Mouse (Mus musculus) layer of hippocampus, postnatal 25 days (tissue): Measurements from ENCODE around the gene Cnpy1. TPM values are rescaled to one million over a fixed set of nuclear protein-coding genes. Genes with fewer than 3 reads are reported as not detected.

ENCODE experiments used
- DNase-seq, 2 experiments: peaks; one replicate each; pipeline ENCODE4 v3.0.0; 2022; ENCODE audit warnings: mixed read lengths in 2 of 2, low spot score in 1 of 2; ENCODE audit errors: extremely low spot score in 1 of 2
- total RNA-seq, 2 experiments: library from RNA; stranded (reverse); gene quantifications; 2 replicates each; pipeline ENCODE4 v1.2.3; 2021

The Cnpy1 gene
- total RNA-seq, 2 experiments from 2014 or later, result 0.19 to 0.81 TPM

- no peak for DNase-seq
Observed at GRCm38 (mm10) chr5:28168253-28169165, 77.1 kb downstream of the Cnpy1 start.

GRCm38 (mm10) chr5:28167611-28168252, 77.9 kb downstream of the Cnpy1 start:
- DNase-seq, result no peak

GRCm38 (mm10) chr5:28166256-28167231, 79.1 kb downstream of the Cnpy1 start:
- peak in 1 of 2 experiments; percentile 7 for DNase-seq

- DNase-seq, result peak in 1 of 2 experiments; percentile 34
Observed at GRCm38 (mm10) chr5:28165358-28166255, 80.0 kb downstream of the Cnpy1 start, which contains the start of gene En2. Gene En2, plus strand, starts transcription at chr5:28165694.

- DNase-seq, result no peak
Observed at GRCm38 (mm10) chr5:28163926-28164325, 81.7 kb downstream of the Cnpy1 start.

- peak; percentile 11 to 22 for DNase-seq
Observed at GRCm38 (mm10) chr5:28161938-28162402, 83.6 kb downstream of the Cnpy1 start.

GRCm38 (mm10) chr5:28161383-28161937, 84.1 kb downstream of the Cnpy1 start:
- DNase-seq, result no peak

- DNase-seq, result no peak
Observed at GRCm38 (mm10) chr5:28159891-28160470, 85.6 kb downstream of the Cnpy1 start.

- DNase-seq, result no peak
Observed at GRCm38 (mm10) chr5:28159072-28159458, 86.5 kb downstream of the Cnpy1 start.

GRCm38 (mm10) chr5:28158308-28159071, 87.1 kb downstream of the Cnpy1 start:
- no peak for DNase-seq

GRCm38 (mm10) chr5:28157781-28158180, 87.8 kb downstream of the Cnpy1 start:
- DNase-seq, result no peak

- DNase-seq, result no peak
Observed at GRCm38 (mm10) chr5:28157044-28157730, 88.4 kb downstream of the Cnpy1 start.

Other genes with a start within 250 kb of the Cnpy1 start
- 10 to 100 TPM; 64.8 to 70.4 TPM for gene Insig1, start 174.4 kb downstream of the Cnpy1 start, total RNA-seq
- gene En2, start 80.1 kb downstream of the Cnpy1 start, total RNA-seq, result under 1 TPM; 0.34 to 0.56 TPM
- gene Rbm33, start 71.3 kb upstream of the Cnpy1 start, total RNA-seq, result 10 to 100 TPM; 57.8 to 74.8 TPM
- gene Shh, start 221.4 kb upstream of the Cnpy1 start, total RNA-seq, result 1 to 10 TPM; 1.4 to 1.7 TPM